Mouse (Mus musculus): ENCODE measurements at regions not wholly inside any gene's neighbourhood (a gene's known extent, or its start where the extent isn't known, plus 50 kb on each side); places are given as distances from the start of the nearest gene placed in this dataset.

GRCm38 (mm10) chr9:117693001-117693400, 63.3 kb upstream of the Rbms3 start:
- no peak for DNase-seq (ENCODE audit: low read depth, low spot score)

GRCm38 (mm10) chr9:117692486-117692885, 62.8 kb upstream of the Rbms3 start:
- DNase-seq (ENCODE audit: low read depth, low spot score) = no peak

- DNase-seq (ENCODE audit: low read depth, low spot score) = no peak
Measured at GRCm38 (mm10) chr9:117689946-117690345, 60.2 kb upstream of the Rbms3 start.

Data from ES-CJ7 (cell line).